Mouse (Mus musculus) ovary, adult 18-20 months (tissue): Measurements from ENCODE around the gene Pcsk1n.

Experiments
- DNase-seq: peaks from one replicate; pipeline ENCODE4 v3.0.0; 2022; ENCODE audit warnings: low spot score, mixed read lengths

Gene Pcsk1n

GRCm38 (mm10) chrX:7947108-7947899, 27.7 kb downstream of the Pcsk1n start, which contains the start of gene Hdac6:
Gene Hdac6, minus strand, starts transcription at chrX:7947889.
- no peak for DNase-seq

- peak; percentile 94 for DNase-seq
Observed at GRCm38 (mm10) chrX:7947900-7948492, 28.4 kb downstream of the Pcsk1n start.

GRCm38 (mm10) chrX:7950091-7950490, 30.5 kb downstream of the Pcsk1n start:
- peak; percentile 23 for DNase-seq

- no peak for DNase-seq
Observed at GRCm38 (mm10) chrX:7958868-7959267, 39.2 kb downstream of the Pcsk1n start.

- no peak for DNase-seq
Observed at GRCm38 (mm10) chrX:7963829-7964626, 44.4 kb downstream of the Pcsk1n start.

GRCm38 (mm10) chrX:7966161-7966560, 46.5 kb downstream of the Pcsk1n start:
- no peak for DNase-seq

- no peak for DNase-seq
Observed at GRCm38 (mm10) chrX:7967596-7968201, 48.1 kb downstream of the Pcsk1n start.

- DNase-seq, result no peak
Observed at GRCm38 (mm10) chrX:7968226-7968625, 48.6 kb downstream of the Pcsk1n start.

GRCm38 (mm10) chrX:7968899-7969298, 49.3 kb downstream of the Pcsk1n start:
- DNase-seq, result no peak

- no peak for DNase-seq
Observed at GRCm38 (mm10) chrX:7971292-7971691, 51.7 kb downstream of the Pcsk1n start.
